Mouse (Mus musculus) left cerebral cortex, adult 11 months (tissue): ENCODE data around the gene Slc35b1.

Experiments used
- DNase-seq: peaks from one replicate; pipeline ENCODE4 v3.0.0; 2022; ENCODE audit warnings: low spot score

The Slc35b1 gene

GRCm38 (mm10) chr11:95432194-95432593 is 47.7 kb downstream of the Slc35b1 start:
- DNase-seq: no peak
